In the genomic region with DNA sequence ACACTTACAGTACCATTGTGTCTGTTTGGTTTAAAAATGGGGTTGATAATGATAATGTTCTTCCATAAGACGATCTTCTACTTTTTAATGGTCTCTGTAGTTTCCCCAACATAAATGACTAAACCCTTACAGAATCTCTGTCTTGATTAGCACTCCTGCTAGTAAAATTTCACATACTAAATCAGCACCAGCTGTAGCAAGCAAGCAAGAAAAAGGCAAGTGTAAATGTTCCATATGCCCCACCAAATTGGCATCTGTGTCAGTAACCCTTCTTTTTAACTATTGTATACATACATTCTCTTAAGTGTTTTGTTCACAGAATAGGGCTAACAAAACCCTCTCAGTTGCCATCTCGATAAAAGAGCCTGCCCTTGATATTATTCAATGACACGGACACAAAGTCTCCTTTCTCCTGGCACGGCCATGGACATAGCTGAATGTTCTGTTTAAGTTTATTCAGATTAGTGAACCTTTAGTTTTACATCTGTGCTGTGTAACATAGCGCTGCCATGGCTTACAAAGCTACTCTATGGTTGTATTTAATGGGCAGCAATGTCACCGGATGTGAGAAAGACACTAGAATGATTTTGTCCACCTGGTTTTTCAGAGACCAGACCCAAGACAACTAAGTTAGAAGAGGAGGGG, we compare ENCODE assay signal across 12 mouse cellular contexts.
"Had no signal": no experiment of that assay in that cellular context is flagged by ENCODE, and none has a peak within 500 bp of the region (broad histone marks: within the 10 kb centered on the region; RNA-seq: fewer than 3 reads in every experiment).

No protein-coding gene starts in this region.

- H3K4me3 ChIP-seq: kidney, embryonic 15.5 days; liver, embryonic 12.5 days; megakaryocyte, embryonic 14.5 days; midbrain, embryonic 15.5 days; neural tube, embryonic 12.5 days had no signal

- H3K4me1 ChIP-seq: kidney, embryonic 15.5 days; liver, embryonic 12.5 days; megakaryocyte, embryonic 14.5 days; midbrain, embryonic 15.5 days; neural tube, embryonic 12.5 days had no signal

- DNase-seq: kidney, postnatal 14 days; lung, embryonic 14.5 days; thymus, adult 18-20 months; thymus, postnatal 14 days had no signal

- H3K9ac ChIP-seq: kidney, embryonic 15.5 days; liver, embryonic 12.5 days; lung, embryonic 14.5 days; midbrain, embryonic 15.5 days; neural tube, embryonic 12.5 days had no signal

- H3K36me3 ChIP-seq: kidney, embryonic 15.5 days; liver, embryonic 12.5 days; midbrain, embryonic 15.5 days; neural tube, embryonic 12.5 days had no signal

- H3K4me2 ChIP-seq: kidney, embryonic 15.5 days; liver, embryonic 12.5 days; lung, embryonic 14.5 days; midbrain, embryonic 11.5 days; midbrain, embryonic 15.5 days; neural tube, embryonic 12.5 days had no signal

- H3K27ac ChIP-seq: kidney, embryonic 15.5 days; liver, embryonic 12.5 days; macrophage; midbrain, embryonic 15.5 days; neural tube, embryonic 12.5 days; stomach, postnatal 0 days had no signal

- H3K27me3 ChIP-seq: kidney, embryonic 15.5 days; liver, embryonic 12.5 days; megakaryocyte, embryonic 14.5 days; midbrain, embryonic 15.5 days; neural tube, embryonic 12.5 days had no signal

- ATAC-seq: liver, embryonic 12.5 days; midbrain, embryonic 15.5 days had no signal

- H3K9me3 ChIP-seq: kidney, embryonic 15.5 days; liver, embryonic 12.5 days; midbrain, embryonic 15.5 days; neural tube, embryonic 12.5 days had no signal
